Mouse (Mus musculus) erythroid progenitor cell, adult 5-6 weeks (primary cell): ENCODE measurements around the gene Gm49387. TPM values are rescaled to one million over a fixed set of nuclear protein-coding genes. Genes with fewer than 3 reads are reported as not detected.

Experiments
- ATAC-seq: replicated peaks from 2 replicates; pipeline ENCODE4 v1.8.0; 2016; ENCODE audit warnings: moderate number of reproducible peaks, mild to moderate bottlenecking, moderate TSS enrichment, inconsistent platforms; ENCODE audit not compliant: poor library complexity, low FRiP score, severe bottlenecking
- total RNA-seq, 2 experiments: library from RNA; stranded (forward) in 1 of 2; stranded (reverse) in 1 of 2; fragments of 150-400 nt in 1 of 2; fragments of 186-747, 209-891 nt in 1 of 2; gene quantifications; 2 replicates each; pipeline versions ENCODE4 v1.2.3 to v1.2.4; 2015 to 2017; ENCODE audit warnings: low replicate concordance in 2 of 2

Gene Gm49387
- total RNA-seq, 2 experiments from 2014 or later, result not detected

DNA sequence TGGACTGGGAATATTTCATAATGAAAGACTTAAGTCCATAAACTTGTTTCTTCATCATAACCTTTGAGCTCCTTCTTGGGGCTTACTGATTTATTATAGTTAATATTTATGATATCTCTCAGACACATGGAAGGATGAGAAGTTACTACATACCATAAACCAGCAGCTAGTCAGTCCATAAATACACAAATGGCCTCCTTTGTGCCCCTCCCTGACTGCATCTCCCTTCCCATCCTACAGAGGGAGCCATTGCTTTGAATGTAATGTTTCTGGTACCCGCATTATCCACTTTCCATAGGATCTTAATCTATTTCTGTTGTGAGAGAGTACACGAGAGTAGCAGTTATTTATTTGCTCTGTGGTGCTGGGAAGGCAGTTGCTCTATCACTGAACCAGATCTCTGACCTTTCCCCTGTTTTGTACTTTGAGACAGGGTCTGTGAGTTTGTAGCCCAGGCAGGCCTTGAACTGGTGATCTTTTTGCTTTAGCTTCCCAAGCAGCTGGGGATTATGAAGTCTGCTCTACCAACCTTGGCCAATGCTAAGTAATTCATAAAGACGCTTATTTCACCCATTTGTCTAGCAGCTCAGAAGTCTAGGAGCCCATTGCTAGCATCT is 4.4 kb upstream of the Gm49387 start:
- no peak for ATAC-seq

DNA sequence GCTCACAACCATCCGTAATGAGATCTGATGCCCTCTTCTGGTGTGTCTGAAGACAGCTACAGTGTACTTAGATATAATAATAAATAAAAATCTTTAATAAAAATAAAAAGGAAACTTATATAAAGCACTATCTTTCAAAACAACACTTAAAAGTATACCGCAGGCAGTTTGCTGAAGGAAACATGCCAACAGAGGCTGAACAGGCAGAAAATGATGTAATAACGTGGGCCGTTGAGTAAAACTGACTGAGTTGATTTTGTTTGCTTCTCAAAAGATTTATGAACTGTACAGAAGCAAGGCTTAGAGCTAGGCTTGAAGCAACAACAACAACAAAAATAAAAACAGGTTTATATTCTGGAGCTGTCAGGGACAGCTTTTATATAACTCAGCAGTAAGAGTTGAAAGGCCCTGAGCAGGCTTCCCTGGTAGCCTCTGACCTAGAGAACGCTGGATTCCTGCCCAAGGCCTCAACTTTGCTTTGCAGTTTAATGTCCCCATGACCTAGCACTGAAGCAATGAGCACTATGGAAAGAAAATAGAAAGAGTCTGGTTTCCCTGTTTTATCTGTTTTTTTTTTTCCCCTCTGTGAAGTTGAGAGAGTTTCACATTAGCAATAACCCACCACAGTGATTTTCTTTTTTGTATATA is 3.6 kb upstream of the Gm49387 start:
- ATAC-seq, result no peak

DNA sequence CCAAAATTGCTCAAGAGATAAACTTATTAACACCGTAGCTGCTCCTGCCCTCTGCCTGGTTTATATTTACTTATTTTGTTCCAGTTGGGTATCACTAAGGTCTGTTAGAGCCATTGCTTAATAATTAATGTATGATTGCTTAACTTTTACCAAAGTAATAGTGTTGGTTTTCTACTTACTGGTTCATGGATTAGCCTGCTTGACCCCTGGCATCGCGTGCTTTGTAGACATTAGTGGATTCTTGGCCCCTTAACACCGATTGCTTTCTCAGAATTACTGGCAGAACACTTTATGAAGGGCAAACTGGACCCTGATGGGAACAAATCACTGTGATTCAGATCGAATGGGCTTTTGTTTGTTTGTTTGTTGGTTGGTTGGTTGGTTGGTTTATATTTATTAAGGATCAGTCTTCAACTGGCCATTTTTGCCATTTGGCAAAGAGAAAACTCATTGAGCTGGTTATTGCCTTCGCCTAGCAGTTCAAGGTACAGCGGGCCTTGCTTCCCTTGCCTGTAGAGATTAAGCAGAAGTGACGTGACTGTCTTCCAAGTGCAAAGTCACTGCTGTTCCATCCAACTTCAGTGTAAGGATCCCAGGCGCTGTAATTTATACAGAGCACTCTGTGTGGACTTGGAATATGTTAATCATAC is 953 bp upstream of the Gm49387 start:
- 0 out of 2 replicates have a peak, but pooled peaks have one; percentile 1 for ATAC-seq

GRCm38 (mm10) chr14:31640890-31641505 is 320 bp upstream of the Gm49387 start, which contains the start of the genes Btd and Hacl1:
Gene Btd (plus strand): TSS chr14:31641028.
Gene Hacl1 (minus strand): TSS chr14:31641286.
- ATAC-seq, result peak; percentile 96

DNA sequence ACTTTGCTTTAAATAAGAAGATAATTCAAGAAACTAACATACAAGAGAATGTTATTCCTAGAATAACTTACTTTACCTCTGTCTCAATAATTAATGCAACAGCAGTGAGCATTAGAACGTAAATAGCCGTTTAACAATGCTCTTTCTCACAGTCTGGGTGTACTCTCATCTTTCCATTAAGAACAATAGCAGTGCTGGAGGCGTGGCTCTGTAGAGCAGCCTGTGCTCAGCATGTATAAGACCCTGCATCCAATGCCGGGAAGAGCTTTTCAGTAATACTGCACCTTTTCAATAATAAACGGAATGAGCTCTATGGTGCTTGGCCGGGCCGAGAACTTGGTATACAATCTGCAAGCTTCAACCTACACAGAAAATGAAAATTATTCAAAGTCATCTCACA is 10.0 kb downstream of the Gm49387 start:
- ATAC-seq, result no peak

- ATAC-seq, result no peak
Observed at GRCm38 (mm10) chr14:31622748-31623147, 17.9 kb downstream of the Gm49387 start.

- ATAC-seq, result no peak
Observed at GRCm38 (mm10) chr14:31620591-31621223, 20.0 kb downstream of the Gm49387 start.

DNA sequence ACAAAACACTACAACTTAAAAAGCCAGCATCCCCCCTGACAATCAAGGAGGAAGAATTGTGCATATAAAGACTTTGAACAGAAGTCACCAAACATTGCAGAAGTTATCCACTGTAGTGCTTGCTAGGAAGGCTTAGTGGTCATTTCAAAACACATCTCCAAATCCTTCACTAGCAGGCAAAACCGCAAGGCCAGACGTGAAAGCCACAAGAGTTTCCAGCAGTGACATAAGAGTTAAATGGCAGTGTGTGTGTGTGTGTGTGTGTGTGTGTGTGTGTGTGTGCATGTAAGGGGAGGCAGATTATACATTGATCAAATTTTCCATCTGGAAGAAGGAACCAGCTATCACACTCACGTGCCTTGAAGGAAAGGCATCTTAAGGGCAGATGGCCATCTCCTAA is 22.7 kb downstream of the Gm49387 start:
- no peak for ATAC-seq

- no peak for ATAC-seq
Observed at GRCm38 (mm10) chr14:31617204-31617603, 23.5 kb downstream of the Gm49387 start.

GRCm38 (mm10) chr14:31613671-31614070 is 27.0 kb downstream of the Gm49387 start:
- ATAC-seq, result no peak

GRCm38 (mm10) chr14:31611986-31612385 is 28.7 kb downstream of the Gm49387 start:
- ATAC-seq, result no peak

- no peak for ATAC-seq
Observed at GRCm38 (mm10) chr14:31605514-31605913, 35.2 kb downstream of the Gm49387 start.

DNA sequence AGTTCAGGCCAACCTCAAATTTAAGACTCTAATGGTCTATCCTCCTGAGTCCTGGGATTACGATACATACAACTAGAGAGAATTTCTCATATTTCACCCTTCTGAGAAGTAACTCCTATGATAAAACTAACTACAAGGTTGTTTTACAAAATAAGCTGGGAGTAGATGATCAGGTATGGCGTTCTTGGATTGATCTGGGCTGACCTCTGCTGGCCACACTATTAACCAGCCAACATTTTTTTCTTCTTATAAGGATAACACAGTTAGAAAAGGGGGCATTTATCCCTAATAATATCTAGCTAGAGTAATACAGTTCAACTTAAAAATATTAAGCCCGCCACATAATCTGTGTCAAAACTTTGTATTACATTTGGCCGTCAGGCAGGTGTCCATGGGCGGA is 35.8 kb downstream of the Gm49387 start:
- no peak for ATAC-seq

- peak; percentile 84 for ATAC-seq
Observed at GRCm38 (mm10) chr14:31602616-31602979, 38.1 kb downstream of the Gm49387 start.

DNA sequence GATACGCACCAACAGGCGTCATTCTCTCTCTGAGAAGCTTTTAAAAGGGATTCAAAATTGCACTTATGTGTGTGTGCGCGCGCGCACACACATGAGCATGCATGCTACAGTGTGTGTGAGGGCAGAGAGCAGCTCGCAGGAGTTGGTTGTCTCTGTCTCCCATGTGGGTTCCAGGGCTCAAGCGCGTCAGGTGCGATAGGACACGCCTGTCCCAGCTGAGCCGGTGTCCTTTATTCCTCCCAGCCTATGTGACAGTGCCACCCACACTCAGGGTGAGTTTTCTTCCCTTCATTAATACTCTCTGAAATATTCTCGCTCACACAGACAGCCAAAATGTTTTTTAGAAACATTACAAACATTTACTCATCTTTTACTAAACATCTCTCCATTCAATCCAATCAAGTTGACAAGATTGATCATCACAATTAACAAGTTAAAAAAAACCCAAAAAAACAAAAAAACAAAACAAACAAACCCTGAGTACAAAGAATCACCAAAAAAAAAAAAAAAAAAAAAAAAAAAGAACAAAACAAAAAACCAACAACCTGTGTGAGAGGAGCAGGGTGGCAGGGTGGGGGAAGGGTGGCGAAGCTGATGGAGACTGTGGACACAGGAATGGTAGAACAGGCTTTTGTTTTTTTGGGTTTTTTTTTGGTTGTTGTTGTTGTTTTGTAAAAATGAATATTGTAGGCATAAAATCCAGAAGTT is 38.6 kb downstream of the Gm49387 start:
- no peak for ATAC-seq

GRCm38 (mm10) chr14:31597446-31597845 is 43.2 kb downstream of the Gm49387 start:
- no peak for ATAC-seq

DNA sequence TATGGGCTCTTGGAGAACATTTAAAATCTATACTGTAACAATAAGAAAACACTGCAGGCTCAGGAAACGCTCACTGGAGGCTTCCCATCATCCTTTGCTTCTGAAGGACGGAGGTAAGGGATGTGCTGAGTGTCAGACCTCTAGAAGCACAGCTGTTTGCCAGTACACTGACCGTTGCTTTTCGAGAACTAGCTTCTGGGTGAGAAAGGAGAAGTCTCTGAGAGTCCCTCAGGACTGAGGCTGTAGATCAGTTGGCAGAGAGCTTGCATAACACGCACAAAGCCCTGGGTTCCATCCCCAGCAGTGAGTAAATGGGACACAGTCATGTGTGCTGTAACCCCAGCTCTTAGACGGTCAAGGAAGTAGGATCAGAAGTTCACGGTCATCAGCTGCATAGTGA is 44.3 kb downstream of the Gm49387 start:
- no peak for ATAC-seq

DNA sequence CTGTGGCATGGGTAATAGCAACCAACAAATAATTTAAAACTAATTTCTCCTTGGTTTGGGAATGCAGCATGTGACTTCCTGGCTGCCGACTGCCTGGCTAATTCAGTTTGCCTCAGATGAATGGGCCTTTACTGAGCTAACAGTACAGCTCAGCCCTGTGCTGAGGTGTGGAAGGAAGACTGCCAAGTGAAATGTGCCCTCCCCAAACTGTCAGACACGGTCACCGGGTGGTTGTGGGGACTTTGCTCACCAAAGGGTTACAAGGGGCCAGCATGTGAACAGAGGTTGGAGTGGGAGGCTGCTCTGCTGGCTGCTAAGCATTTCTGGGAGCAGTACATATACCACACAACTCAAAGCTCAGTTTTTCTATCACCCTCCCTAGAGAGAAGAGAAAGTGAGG is 46.0 kb downstream of the Gm49387 start:
- no peak for ATAC-seq

- ATAC-seq, result no peak
Observed at GRCm38 (mm10) chr14:31593036-31593435, 47.6 kb downstream of the Gm49387 start.

- ATAC-seq, result no peak
Observed at GRCm38 (mm10) chr14:31591243-31591642, 49.4 kb downstream of the Gm49387 start, which contains the start of gene Colq. Gene Colq (minus strand): TSS chr14:31591343.
